Mouse (Mus musculus) myocyte (in vitro differentiated cells): Measurements from ENCODE around the gene S100pbp.

Source experiments
- CEBPB ChIP-seq: IDR thresholded peaks from 2 replicates; pipeline ENCODE4 v1.6.1; 2011; ENCODE audit warnings: mild to moderate bottlenecking, moderate library complexity; ENCODE audit not compliant: poor library complexity, insufficient read depth, severe bottlenecking
- E2F4 ChIP-seq: IDR thresholded peaks from one replicate; pipeline ENCODE4 v1.6.1; 2011; ENCODE audit warnings: mild to moderate bottlenecking, control low read depth, moderate library complexity; ENCODE audit not compliant: insufficient read depth
- MAX ChIP-seq: IDR thresholded peaks from one replicate; pipeline ENCODE4 v1.6.1; 2011; ENCODE audit warnings: low read depth, mild to moderate bottlenecking, control low read depth
- MYOD1 ChIP-seq, 3 experiments: IDR thresholded peaks; one replicate each; pipeline ENCODE4 v1.6.1; 2011; ENCODE audit warnings: control low read depth in 2 of 3, low read depth in 2 of 3, mild to moderate bottlenecking in 2 of 3, moderate library complexity in 1 of 3; ENCODE audit not compliant: insufficient read length in 2 of 3, control insufficient read depth in 1 of 3
- MYOG ChIP-seq, 3 experiments: IDR thresholded peaks; one replicate each; pipeline ENCODE4 v1.6.1; 2011; ENCODE audit warnings: control low read depth in 2 of 3, low read depth in 2 of 3, mild to moderate bottlenecking in 2 of 3; ENCODE audit not compliant: insufficient read length in 2 of 3, control insufficient read depth in 1 of 3, insufficient read depth in 1 of 3
- POLR2A ChIP-seq: IDR thresholded peaks from one replicate; pipeline ENCODE4 v1.6.1; 2011; ENCODE audit warnings: low read depth, mild to moderate bottlenecking, control low read depth, moderate library complexity; ENCODE audit not compliant: insufficient read length
- POLR2AphosphoS2 ChIP-seq: IDR thresholded peaks from one replicate; pipeline ENCODE4 v1.6.1; 2011; ENCODE audit warnings: low read depth, control low read depth; ENCODE audit not compliant: insufficient read length
- TCF12 ChIP-seq: IDR thresholded peaks from one replicate; pipeline ENCODE4 v1.6.1; 2011; ENCODE audit warnings: mild to moderate bottlenecking, control low read depth; ENCODE audit not compliant: poor library complexity, insufficient read depth, severe bottlenecking
- USF1 ChIP-seq: IDR thresholded peaks from one replicate; pipeline ENCODE4 v1.6.1; 2011; ENCODE audit warnings: low read depth, mild to moderate bottlenecking, control low read depth, moderate library complexity

GRCm38 (mm10) chr4:129211461-129211860, 21.9 kb upstream of the S100pbp start:
- TF ChIP-seq E2F4, result no peak
- no peak for TF ChIP-seq POLR2A
- TF ChIP-seq MAX, result no peak
- TF ChIP-seq POLR2AphosphoS2, result peak; percentile 50
- TF ChIP-seq MYOG (IDR thresholded peaks at IDR 0.05; ENCODE audit: control insufficient read depth in 1 of 3, insufficient read depth in 1 of 3, insufficient read length in 2 of 3, low read depth in 2 of 3), result no peak
- TF ChIP-seq TCF12, result no peak
- TF ChIP-seq CEBPB, result no peak
- TF ChIP-seq USF1, result no peak
- TF ChIP-seq MYOD1 (IDR thresholded peaks at IDR 0.05; ENCODE audit: control insufficient read depth in 1 of 3, insufficient read length in 2 of 3, low read depth in 2 of 3), result peak in 2 of 3 experiments; percentile 37 to 58
